Mouse (Mus musculus) kidney, postnatal 10 days (tissue): ENCODE data around the gene Ppie.
"Not testable (repeated sequence)": the region's sequence is repeated elsewhere in the genome, so short reads cannot be mapped to it uniquely, and the experiment has no call there.

Experiments
- DNase-seq: peaks from one replicate; pipeline ENCODE4 v3.0.0; 2021; ENCODE audit warnings: mixed read lengths

Ppie gene

DNA sequence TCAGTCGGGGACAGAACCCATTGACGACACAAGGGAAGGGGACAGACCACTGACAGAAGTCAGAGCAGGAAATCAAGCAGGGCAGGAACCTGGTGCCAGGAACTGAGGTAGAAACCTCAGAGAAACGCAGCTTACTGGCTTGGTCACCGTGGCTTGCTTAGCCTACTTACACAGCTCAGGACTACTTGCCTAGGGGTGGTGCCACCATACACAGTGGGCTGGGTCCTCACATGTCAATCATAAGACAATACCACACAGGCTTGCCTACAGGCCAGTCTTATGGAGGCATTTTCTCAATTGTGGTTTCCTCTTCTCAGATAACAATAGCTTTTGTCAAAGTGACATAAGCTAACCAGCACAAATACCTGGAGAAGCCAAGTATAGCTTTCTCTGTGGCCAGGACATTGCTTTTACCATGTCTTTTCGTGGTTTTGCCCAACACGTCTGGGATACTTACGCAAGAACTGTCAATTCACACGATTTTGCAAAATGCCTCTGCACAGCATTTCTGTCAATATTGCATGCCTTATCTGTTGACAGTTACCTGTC, 27.5 kb downstream of the Ppie start:
- DNase-seq = no peak

DNA sequence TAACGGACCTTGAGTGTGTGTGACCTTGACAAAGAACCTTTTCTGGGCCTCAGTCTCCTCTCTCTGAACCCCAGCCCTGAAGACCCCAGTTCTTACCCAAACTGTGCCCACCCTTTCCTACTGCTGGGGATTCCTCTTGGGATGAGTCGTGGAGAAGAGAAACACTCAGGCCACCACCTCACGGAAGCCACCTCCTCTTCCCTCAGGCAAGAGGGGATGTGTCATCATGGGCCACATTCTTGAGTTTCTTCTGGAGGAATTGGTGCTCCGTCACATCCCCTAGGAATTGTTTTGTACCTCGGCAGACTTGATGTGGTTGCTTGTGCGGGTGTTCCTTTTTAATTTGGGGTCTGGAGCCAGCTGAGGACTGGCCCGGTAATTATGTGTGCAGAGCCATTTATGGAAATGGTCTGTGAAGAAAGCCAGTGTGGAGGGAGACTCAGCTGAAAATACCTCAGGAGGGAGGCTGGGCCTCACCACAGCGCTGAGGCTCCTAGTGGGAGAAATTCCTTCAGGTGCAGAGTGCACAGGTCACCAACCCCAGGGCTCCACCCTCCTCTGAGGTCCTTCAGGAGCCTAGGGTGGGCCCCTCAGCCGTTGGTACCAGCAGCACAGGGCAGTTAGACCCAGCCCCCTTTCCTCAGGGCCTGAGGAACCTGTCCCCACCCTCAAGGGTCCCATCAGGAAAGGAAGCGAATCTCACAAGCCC, 28.3 kb downstream of the Ppie start:
- DNase-seq = not testable (repeated sequence)

DNA sequence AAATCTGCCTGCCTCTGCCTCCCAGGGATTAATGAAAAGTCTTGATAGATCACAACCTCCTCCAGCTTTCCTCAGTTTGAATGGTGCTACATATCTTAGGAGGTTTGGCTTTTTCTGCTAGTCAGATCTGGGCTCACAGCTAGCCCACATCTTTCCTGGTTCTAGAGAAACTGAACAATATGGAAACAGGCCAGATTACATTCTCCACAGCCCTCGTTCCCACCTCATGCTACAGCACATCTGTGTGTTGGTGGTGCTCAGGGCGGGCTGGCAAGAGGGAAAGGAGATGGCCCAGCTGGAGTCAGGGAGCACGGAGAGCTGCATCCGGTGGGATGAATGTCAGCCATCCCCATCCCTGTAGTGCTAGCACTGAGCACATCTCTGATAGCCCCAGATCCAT, 29.0 kb downstream of the Ppie start:
- no peak for DNase-seq

DNA sequence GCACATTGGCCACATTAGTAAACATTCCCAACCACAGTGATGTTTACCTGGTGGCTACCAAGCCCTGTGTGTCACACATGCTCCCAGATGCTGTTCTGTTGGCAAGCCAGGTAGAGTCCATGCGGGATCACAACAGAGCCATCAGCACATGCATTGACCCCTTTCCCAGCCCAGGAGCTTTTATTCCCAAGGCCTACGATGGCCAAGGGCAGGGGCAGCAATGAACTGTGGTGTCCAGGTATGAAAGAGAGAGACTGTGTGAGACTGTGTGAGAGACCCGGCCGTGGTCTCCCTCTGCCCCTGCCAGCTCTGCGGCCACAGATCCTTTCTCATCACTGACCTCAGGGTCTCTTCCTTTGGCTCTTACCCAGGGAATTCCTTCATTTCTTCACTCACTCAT, 31.7 kb downstream of the Ppie start:
- no peak for DNase-seq

DNA sequence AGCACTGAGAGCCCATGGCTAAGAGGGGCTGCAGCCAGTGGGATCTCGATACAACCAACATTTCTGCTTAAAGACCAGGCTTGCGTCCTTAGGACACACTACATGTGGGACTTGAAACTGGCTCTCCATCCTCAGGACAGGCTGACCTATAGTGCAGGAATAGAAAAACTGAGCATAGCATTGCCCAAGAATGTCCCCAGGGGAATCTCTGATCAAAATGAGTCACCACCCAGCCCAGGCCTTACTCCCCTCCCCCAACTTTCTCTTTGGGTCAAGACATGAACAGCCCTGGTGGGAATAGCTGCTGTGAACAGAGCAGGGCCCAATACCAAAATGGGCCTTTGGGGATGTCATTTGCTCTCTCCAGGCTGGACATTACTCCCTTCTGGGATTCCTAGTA, 32.9 kb downstream of the Ppie start:
- DNase-seq = no peak

DNA sequence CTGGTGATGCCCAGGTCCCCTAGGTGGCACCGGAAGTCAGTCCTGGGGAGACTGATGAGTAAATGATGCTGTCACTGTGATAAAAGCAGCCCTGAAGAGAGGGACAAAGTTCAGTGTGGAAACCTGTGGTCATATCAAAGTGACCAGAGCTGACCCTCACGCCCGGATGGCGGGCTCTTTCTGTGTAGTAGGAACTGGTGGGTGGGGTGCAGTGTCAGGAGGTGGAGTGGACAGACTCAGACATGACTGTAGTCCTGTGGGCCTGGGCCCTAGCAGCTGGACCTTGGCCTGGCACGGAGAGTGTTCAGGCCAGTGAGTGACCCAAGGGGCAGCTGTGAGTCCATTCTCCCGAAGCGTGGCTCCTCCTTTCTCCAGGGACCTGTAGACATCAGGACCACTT, 33.8 kb downstream of the Ppie start:
- DNase-seq = not testable (repeated sequence)

DNA sequence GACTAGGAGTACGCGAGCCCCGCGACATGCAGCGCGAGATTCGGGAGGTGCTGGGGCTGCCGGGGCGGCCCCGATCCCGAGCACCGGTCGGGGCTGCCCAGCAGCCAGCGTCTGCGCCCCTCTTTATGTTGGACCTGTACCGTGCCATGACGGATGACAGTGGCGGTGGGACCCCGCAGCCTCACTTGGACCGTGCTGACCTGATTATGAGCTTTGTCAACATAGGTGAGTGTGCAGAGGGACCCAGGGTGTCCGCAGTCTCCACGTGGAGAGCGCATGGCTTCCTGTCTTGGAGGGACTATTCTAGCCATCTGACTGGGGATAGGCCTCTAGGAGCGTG, 34.3 kb downstream of the Ppie start:
- DNase-seq = no peak

DNA sequence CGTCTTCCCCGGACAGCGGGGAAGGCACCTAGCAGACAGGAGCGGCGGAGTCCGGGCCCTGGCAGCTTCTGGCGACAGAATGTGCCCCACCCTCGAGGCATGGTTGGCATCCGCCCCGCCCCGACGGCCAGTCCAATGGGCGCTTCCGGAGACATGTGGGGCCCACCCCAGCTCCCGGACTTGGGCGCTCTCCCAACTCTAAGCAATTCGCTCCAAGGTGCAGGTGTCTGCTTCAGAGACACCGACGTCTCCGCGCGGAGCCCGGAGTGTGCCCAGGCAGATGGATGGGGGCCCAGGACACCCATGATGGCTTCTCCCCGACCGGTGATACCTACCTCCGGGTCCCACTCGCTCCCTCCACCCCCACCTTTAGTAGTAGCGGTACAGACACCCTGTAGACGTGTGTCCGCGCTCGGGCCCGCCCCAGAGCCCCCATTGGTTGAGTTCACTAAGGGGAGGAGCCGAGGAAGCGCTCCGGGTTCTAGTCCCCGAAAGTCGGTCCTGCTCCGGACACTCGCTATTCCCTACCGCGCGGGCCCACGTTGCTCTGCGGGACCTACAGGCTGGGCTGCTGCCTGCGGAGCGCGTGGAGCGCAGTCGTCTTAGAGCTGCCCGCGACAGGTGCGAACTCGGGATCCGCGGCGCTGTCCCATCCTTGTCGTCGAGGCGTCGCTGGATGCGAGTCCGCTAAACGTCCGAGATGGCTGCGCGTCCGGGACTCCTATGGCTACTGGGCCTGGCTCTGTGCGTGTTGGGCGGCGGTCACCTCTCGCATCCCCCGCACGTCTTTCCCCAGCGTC, 34.9 kb downstream of the Ppie start, which contains the start of gene Bmp8b:
Gene Bmp8b (plus strand): TSS at position 515 of the 800 bp plus-strand sequence.
- DNase-seq = peak; percentile 46

DNA sequence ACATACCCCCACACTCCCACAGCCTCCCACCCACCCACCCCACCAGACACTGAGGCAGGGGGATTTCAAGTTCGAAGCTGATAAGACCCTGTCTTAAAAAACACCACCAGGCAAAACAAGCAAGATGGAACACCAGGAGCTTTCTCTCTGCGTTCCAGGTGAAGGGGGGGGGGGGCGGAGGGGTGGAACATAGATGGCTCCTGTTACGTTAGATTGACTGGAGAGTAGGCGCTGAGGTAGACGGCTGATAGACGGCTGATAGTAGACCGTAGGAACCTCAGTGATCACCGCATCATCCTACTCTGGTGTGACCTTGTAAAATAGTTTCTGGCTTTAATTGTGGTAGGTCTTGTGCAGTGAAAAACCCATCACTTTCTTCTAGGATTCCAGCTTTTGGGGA, 45.9 kb downstream of the Ppie start:
- DNase-seq = no peak

DNA sequence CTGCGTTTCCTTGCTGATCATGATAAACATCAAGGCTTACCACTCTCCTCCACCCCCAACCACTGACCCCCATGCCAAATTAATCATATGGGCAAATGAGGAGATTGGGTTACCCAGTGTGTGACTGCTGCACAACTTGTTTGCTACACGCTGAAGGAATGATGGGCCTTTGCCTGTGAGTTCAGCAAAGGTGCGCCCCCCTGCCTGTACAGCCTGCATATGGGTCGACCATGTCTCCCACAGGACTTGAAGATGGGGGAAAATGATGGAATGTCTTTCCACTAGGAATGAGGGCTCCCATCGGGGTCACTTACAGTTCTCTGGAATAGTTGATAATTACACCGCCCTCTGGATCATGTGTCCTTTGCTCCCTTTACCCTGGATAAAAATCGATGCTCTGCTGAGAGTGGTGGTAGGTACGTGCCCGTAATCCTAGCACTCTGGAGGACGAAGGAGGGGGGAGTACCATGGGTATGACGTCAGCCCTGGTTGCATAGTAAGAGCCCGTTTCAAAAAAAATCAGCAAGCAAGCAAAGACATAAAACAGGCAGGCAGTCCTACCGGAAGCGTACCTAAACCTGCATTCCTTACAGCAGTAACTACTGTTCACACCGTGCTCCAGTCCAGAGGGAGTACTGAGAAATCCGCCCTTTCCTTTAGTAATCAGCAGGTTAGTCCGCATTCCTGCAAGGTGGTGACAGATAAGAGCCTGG, 46.5 kb downstream of the Ppie start:
- no peak for DNase-seq

DNA sequence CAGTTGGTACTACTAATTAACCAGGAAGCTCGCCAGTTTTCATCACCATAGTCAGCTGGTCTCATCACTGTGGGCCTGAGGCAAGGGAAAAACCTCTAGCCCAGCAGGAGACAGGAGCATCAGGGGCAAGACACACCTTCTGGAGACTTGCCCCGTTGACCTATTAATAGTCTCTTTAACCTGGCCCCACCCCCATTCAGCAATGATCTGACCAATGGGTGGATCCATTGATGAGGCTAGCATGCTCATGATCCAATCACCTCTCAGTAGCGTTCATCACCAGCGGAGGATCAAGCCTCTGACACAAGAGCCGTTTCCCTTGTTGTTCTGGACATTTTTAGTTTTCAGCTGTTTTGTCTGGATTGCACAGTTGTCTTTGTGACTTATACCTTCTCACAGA, 47.1 kb downstream of the Ppie start:
- no peak for DNase-seq

DNA sequence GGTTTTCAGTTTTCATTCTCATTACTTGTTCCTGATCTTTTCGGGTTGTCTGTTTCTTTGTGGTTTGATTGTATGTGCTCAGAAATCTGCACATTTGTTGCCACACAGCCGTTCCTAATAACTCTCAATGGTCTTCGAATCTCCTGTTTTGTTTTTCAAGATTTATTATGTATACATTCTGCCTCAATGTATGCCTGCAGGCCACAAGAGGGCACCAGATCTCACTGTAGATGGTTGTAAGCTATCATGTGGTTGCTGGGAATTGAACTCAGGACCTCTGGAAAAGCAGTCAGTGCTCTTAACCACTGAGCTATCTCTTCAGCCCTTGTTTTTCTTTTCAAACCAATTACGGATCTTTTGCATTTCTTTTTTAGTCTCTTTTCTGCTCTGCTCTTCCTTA, 53.4 kb downstream of the Ppie start:
- no peak for DNase-seq

DNA sequence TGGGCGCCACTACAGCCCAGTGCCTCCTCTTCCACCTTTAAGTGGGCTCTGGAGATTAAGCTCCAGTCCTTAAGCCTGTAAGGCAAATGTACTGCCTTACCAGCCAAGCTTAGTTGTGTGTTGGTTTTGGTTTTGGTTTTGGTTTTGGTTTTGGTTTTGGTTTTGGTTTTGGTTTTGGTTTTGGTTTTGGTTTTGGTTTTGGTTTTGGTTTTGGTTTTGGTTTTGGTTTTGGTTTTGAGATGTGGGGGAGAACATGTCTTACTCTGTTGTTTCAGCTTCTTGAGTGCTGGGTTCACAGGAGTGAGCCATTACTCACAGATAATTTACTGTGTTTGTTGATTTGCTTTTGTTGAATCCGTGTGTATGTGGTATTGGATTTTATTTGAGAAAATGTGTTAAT, 54.5 kb downstream of the Ppie start:
- no peak for DNase-seq

DNA sequence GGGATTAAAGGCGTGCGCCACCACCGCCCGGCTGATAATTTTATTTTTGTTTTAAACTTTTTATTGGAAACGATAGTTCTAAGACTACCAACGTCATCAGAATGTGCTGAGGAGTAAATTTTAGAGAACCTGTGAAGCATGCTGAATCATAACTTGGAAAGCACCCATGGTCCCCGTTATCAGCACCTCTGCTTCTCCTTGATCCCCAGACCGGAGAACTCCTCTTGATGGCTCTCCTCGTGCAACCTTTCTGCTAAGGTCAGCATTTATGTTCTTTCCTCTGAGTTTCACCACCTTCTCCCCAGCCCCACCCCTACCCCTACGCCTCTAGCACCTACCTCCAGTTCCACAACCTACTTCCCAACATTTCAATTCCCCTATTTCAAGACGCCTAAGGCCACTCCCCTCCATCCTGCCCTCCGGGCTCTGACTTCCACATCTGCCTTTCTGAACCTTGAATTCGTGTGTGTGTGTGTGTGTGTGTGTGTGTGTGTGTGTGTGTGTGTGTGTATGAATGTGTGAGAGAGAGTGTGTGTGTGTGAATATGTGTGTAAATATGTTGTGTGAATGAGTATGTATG, 56.3 kb downstream of the Ppie start:
- DNase-seq = no peak

DNA sequence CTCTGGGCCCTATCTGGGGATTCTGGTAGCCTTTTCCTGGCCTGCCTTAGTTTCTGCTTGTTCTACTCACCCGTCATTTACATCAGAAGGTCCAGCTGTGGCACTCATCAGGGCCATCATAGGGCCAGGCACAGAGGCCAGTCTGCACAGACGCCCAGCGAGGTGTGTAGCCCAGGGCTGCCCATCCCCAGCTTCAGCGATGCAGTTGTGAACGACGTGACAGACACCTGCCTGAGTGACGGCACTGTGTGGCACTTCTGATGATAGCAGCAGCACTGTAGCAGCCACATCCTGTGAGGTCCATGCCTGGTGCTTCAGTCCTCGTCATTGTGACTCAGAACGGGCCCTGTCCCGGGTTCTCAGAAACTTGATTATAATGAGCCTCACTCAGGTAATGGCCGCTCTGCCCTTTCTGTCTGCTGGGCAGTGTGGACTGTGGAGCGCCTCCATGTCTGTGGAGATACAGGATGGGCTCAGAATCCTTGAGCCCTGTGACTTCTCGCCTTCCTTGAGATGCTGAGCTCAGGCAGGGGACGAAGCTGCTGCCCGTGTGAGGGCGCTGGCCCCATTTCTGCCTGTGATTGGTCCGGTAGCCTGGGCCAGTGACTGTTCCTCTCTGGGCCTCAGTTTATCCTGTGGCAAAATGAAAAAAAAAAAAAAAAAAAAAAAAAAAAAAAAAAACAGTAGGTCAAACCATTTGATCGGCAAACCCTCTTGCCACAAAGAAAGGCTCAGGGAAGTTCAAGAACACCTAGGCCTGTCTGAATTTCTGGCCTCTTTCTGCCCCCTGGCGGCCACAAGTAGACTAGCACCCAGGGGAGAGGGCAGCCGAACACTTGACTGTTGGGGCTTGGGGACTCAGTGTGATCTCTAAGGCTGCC, 57.2 kb downstream of the Ppie start:
- DNase-seq = peak; percentile 70

DNA sequence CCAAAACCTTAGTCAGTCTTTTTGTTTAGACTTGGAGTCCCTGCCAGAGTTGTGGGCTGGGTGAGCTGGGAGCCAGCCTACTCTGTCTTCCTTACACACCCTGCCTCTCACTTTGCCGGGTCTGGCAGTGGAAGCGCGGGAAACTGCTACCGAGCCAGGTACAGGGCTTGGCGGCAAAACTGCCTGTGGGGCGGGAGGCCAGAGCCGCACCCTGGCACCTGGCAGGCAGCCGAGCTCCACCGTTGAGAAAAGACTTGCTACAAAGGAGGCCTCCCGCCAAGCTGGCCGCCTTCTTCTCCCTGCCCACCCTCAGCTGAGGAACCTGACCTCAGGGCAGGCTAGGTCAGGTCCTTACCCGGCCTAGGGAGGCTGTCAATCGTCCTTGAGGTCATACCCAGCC, 59.0 kb downstream of the Ppie start:
- DNase-seq = peak; percentile 52

DNA sequence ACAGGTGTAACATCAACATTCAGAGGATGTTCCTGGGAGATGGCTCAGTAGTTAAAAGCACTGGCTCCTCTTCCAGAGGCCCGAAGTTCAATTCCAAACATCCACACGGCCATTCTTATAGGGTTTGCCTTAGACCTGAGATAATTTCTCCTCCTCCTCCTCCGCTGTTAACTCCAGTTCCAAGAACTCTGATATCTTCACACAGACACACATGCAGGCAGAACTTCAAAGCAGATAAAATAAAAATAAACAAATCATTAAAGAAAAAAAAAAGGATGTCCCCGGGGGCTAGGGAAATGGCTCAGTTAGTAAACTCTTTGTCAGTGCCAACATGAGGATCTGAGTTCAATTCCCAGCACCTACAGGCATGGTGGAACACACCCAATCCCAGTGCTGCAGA, 61.5 kb downstream of the Ppie start:
- DNase-seq = no peak
